Mouse (Mus musculus) hindbrain, embryonic 12.5 days (tissue): Measurements from ENCODE around the gene Olfr815. TPM values are rescaled to one million over a fixed set of nuclear protein-coding genes. Genes with fewer than 3 reads are reported as not detected.
"Not testable (repeated sequence)": the region's sequence is repeated elsewhere in the genome, so short reads cannot be mapped to it uniquely, and the experiment has no call there.

ENCODE experiments used
- ATAC-seq: fragments of 200-750 bp; cut with Nextera tagmentation; 2 replicates; pipeline ENCODE4 v1.8.0; 2017; ENCODE audit warnings: moderate TSS enrichment; ENCODE audit not compliant: low FRiP score
- H3K27ac ChIP-seq: fragments of 300-500 bp; sonication (generic); 2 replicates; pipeline ENCODE4 v1.5.1; 2016; ENCODE audit warnings: mild to moderate bottlenecking
- H3K27me3 ChIP-seq: fragments of 300-500 bp; sonication (generic); 2 replicates; pipeline ENCODE4 v1.6.1; 2016; ENCODE audit warnings: mild to moderate bottlenecking
- H3K36me3 ChIP-seq: fragments of 300-500 bp; sonication (generic); 2 replicates; pipeline ENCODE4 v1.6.1; 2016; ENCODE audit warnings: mild to moderate bottlenecking
- H3K4me1 ChIP-seq: fragments of 300-500 bp; sonication (generic); 2 replicates; pipeline ENCODE4 v1.6.1; 2016
- H3K4me2 ChIP-seq: fragments of 300-500 bp; sonication (generic); replicated peaks from 2 replicates; pipeline ENCODE4 v1.6.1; 2016; ENCODE audit warnings: mild to moderate bottlenecking
- H3K4me3 ChIP-seq: fragments of 300-500 bp; sonication (generic); 2 replicates; pipeline ENCODE4 v1.5.1; 2016; ENCODE audit warnings: mild to moderate bottlenecking
- H3K9ac ChIP-seq: fragments of 300-500 bp; sonication (generic); 2 replicates; pipeline ENCODE4 v1.6.1; 2016; ENCODE audit warnings: mild to moderate bottlenecking, moderate library complexity
- H3K9me3 ChIP-seq: fragments of 300-500 bp; sonication (generic); replicated peaks from 2 replicates; pipeline ENCODE4 v1.6.1; 2016; ENCODE audit warnings: mild to moderate bottlenecking
- WGBS: fragments of 180-500 bp; shearing (Covaris S2); methylation state at CpG from one replicate; pipeline ENCODE4 v1.1.7; 2016; 5-methylcytosine and 5-hydroxymethylcytosine counted together
- polyA plus RNA-seq: library from polyadenylated mRNA; unstranded; fragments of >200 nt; fragmentation: Nextera tagmentation; extraction: Ambion mirVana; gene quantifications from 2 replicates; pipeline ENCODE4 v1.2.1, GENCODE M21; 2016

Gene Olfr815
- polyA plus RNA-seq = not detected in 2 replicates

DNA sequence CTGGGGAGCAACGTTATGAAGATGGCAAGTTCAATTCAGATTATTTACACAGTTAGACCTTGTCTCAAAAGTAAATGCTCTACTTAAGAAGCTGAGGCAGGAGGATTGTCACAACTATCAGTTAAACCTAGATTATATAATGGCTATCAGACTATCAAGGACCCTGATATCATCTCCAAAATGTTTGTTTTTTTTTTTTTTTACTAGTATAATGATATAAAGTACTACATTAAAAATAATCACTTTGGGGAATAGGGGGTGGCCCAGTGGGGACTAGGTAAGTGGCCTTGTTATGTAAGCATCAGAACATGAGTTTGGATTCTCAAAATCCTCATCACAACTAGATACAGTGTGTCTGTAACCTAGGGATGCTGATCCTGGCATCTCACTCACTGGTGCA is at the start of gene Olfr815:
Gene Olfr815 (minus strand): TSS at position 101 of the 400 bp plus-strand sequence.
- H3K4me3 ChIP-seq, ATAC-seq, H3K9ac ChIP-seq, H3K36me3 ChIP-seq, H3K27ac ChIP-seq, H3K9me3 ChIP-seq, H3K4me1 ChIP-seq, H3K4me2 ChIP-seq, H3K27me3 ChIP-seq: not testable (repeated sequence)
- WGBS = 67% methylated on average over 1 of the region's 1 CpGs

DNA sequence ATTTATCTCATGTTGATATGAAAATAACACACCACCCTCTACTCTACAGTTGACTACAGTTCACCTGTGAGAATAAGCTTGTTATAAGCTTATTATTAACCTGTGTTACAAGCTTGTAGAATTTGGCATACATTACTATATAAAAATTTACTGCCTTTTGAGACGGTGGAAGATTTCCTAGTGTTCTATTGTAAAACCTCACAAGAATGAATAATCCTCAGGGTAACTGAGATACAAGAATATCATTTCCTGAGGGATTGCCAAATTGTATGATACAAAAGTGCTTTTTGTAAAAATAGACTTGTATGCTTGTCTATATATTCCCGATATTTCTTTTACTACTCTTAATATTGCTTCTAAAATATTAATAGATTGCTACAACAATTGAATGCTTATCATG is 43.3 kb upstream of the Olfr815 start, which contains the start of gene Olfr818:
Gene Olfr818 (minus strand): TSS at position 101 of the 400 bp plus-strand sequence.
- no peak for ATAC-seq
- no peak within 1 kb of the TSS for H3K9ac ChIP-seq
- H3K27me3 ChIP-seq = no peaks in the 10 kb centered on the region
- 92% methylated on average over 2 of the region's 2 CpGs for WGBS
- no peaks in the 10 kb centered on the region for H3K4me1 ChIP-seq
- H3K4me3 ChIP-seq = no peak within 1 kb of the TSS
- H3K36me3 ChIP-seq = no peaks in the 10 kb centered on the region
- no peaks in the 10 kb centered on the region for H3K9me3 ChIP-seq
- H3K4me2 ChIP-seq = no peak within 1 kb of the TSS
- H3K27ac ChIP-seq = no peak within 1 kb of the TSS

DNA sequence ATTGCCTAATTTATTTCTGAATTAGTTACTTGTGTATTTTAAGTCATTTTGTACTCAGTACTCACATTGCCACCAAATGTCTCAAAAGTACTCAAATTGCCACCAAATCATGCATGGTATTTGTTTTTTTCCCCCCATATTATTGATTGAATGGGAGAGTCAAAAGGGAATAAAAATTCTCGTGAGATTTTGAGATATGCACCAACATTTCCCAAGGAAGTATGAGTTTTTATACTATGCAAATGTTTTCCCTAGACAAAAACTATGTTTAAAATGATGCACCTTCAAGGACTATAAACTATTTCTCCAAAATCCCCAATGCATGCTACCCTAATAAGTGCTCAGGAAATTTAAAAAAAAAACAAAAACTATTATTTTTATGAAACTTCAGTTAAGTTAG is 9.8 kb upstream of the Olfr815 start, which contains the start of gene Olfr816:
Gene Olfr816 (minus strand): TSS at position 101 of the 400 bp plus-strand sequence.
- no peak for ATAC-seq
- Histone ChIP-seq H3K4me3 (no peak within 1 kb of the TSS), H3K27me3 (no peaks in the 10 kb centered on the region), H3K36me3 (no peaks in the 10 kb centered on the region), H3K27ac (no peak within 1 kb of the TSS), H3K9ac (no peak within 1 kb of the TSS), H3K4me2 (no peak within 1 kb of the TSS), H3K4me1 (no peaks in the 10 kb centered on the region), H3K9me3 (no peaks in the 10 kb centered on the region)
- 78% methylated on average over 1 of the region's 1 CpGs for WGBS

DNA sequence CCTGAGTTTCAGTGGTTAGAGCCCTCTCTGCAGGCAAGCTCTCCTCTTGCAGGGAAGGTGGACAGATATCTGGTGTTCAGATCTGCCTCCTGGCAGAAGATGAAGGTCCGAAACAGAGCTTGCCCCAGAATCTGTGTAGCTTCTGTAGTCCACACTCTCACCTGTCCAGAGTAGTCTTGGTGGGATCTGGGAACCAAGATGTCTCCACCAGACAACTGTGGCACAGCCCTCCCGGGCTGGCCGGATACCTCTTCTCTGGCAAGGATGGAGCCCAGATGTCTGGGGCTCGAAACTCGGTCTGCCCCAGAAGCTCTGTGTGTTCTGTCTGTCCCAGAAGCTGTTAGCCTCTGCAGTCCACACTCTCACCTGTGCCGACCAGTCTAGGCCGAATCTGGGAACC is 19.7 kb downstream of the Olfr815 start:
- Histone ChIP-seq H3K4me3 (no peak overlapping the region), H3K9me3 (no peaks in the 10 kb centered on the region), H3K4me1 (no peaks in the 10 kb centered on the region), H3K36me3 (no peaks in the 10 kb centered on the region), H3K9ac (no peak overlapping the region), H3K27ac (no peak overlapping the region), H3K4me2 (no peak overlapping the region), H3K27me3 (no peaks in the 10 kb centered on the region)
- WGBS = 91% methylated on average over 7 of the region's 7 CpGs
- ATAC-seq = no peak

DNA sequence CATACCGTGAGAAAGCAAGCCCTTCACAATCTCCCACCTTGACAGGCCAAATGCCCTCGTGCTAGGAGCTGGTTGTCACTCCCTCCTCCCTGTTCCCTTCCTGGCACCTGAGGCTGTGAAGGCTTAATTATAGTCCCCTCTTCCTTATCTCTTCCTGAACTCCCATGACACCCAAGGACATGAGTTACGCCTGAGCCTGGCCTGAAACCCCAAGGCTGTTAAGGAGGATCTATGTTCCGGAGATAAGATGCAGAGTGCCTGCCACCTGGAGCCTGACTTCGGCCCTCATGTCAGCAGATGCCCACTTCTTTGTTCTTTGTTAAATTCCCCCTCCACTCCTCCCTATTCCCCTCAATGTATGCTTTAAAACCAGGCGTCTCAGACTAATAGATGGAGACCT is 20.2 kb downstream of the Olfr815 start:
- not testable (repeated sequence) for H3K9ac ChIP-seq, H3K4me2 ChIP-seq, H3K4me3 ChIP-seq, H3K36me3 ChIP-seq, H3K27me3 ChIP-seq, H3K4me1 ChIP-seq, H3K9me3 ChIP-seq, ATAC-seq, H3K27ac ChIP-seq
- 83% methylated on average over 6 of the region's 6 CpGs for WGBS

DNA sequence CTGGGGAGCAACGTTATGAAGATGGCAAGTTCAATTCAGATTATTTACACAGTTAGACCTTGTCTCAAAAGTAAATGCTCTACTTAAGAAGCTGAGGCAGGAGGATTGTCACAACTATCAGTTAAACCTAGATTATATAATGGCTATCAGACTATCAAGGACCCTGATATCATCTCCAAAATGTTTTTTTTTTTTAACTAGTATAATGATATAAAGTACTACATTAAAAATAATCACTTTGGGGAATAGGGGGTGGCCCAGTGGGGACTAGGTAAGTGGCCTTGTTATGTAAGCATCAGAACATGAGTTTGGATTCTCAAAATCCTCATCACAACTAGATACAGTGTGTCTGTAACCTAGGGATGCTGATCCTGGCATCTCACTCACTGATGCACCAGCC is 25.9 kb downstream of the Olfr815 start, which contains the start of gene Olfr814:
Gene Olfr814 (minus strand): TSS at position 101 of the 400 bp plus-strand sequence.
- H3K4me1 ChIP-seq, H3K9ac ChIP-seq, H3K36me3 ChIP-seq, H3K9me3 ChIP-seq, H3K4me2 ChIP-seq, H3K27ac ChIP-seq, H3K4me3 ChIP-seq, ATAC-seq, H3K27me3 ChIP-seq: not testable (repeated sequence)
- 64% methylated on average over 1 of the region's 1 CpGs for WGBS

DNA sequence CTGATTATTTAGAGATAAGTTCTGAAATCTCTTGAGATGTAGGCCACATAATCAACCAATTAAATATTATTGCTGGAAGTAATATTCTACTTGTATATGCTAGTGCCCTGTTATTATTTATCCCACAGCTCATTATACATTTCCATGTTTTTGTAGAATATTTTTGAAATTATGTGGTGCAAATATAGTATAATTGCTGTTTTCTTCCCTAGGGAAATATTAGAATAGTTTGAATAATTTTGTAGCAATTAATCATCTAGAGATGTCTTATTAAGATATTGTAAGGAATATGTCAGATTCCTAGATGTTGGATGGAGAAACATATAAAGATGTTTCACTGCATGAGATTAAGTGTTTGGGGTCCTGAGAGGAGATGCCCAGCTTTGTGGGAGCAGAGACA is 50.6 kb downstream of the Olfr815 start, which contains the start of gene Olfr813:
Gene Olfr813 (plus strand): TSS at position 301 of the 400 bp plus-strand sequence.
- Histone ChIP-seq H3K4me2 (no peak within 1 kb of the TSS), H3K9me3 (no peaks in the 10 kb centered on the region), H3K27ac (no peak within 1 kb of the TSS), H3K4me3 (no peak within 1 kb of the TSS), H3K36me3 (no peaks in the 10 kb centered on the region), H3K4me1 (no peaks in the 10 kb centered on the region), H3K27me3 (no peaks in the 10 kb centered on the region), H3K9ac (no peak within 1 kb of the TSS)
- no peak for ATAC-seq

Other genes starting within 250 kb of the Olfr815 start
- gene Olfr800, start 248.2 kb downstream of the Olfr815 start, polyA plus RNA-seq = not detected in 2 replicates
- not detected in 2 replicates for gene Olfr801, start 232.0 kb downstream of the Olfr815 start, polyA plus RNA-seq
- 0.04 TPM in 1 of 2 replicates, not detected in the other for gene Olfr802, start 217.7 kb downstream of the Olfr815 start, polyA plus RNA-seq
- gene Olfr803, start 211.6 kb downstream of the Olfr815 start, polyA plus RNA-seq = not detected in 2 replicates
- not detected in 2 replicates for gene Olfr804, start 202.7 kb downstream of the Olfr815 start, polyA plus RNA-seq
- not detected in 2 replicates for gene Olfr805, start 176.5 kb downstream of the Olfr815 start, polyA plus RNA-seq
- gene Olfr806, start 163.9 kb downstream of the Olfr815 start, polyA plus RNA-seq = not detected in 2 replicates
- gene Olfr807, start 148.1 kb downstream of the Olfr815 start, polyA plus RNA-seq = not detected in 2 replicates
- not detected in 2 replicates for gene Olfr808, start 140.4 kb downstream of the Olfr815 start, polyA plus RNA-seq
- not detected in 2 replicates for gene Olfr809, start 131.2 kb downstream of the Olfr815 start, polyA plus RNA-seq
- not detected in 2 replicates for gene Olfr810, start 111.0 kb downstream of the Olfr815 start, polyA plus RNA-seq
- gene Olfr811, start 101.5 kb downstream of the Olfr815 start, polyA plus RNA-seq = not detected in 2 replicates
- gene Olfr812, start 59.8 kb downstream of the Olfr815 start, polyA plus RNA-seq = not detected in 2 replicates
- not detected in 2 replicates for gene Olfr813, start 50.5 kb downstream of the Olfr815 start, polyA plus RNA-seq
- gene Olfr814, start 26.0 kb downstream of the Olfr815 start, polyA plus RNA-seq = not detected in 2 replicates
- gene Olfr816, start 9.7 kb upstream of the Olfr815 start, polyA plus RNA-seq = not detected in 2 replicates
- gene Olfr818, start 43.2 kb upstream of the Olfr815 start, polyA plus RNA-seq = not detected in 2 replicates
- gene Olfr819, start 61.4 kb upstream of the Olfr815 start, polyA plus RNA-seq = not detected in 2 replicates
- not detected in 2 replicates for gene Olfr247, start 70.3 kb upstream of the Olfr815 start, polyA plus RNA-seq
- not detected in 2 replicates for gene Gm10310, start 79.2 kb upstream of the Olfr815 start, polyA plus RNA-seq
- not detected in 2 replicates for gene Olfr820, start 106.8 kb upstream of the Olfr815 start, polyA plus RNA-seq
- gene Olfr821, start 124.5 kb upstream of the Olfr815 start, polyA plus RNA-seq = not detected in 2 replicates
- not detected in 2 replicates for gene Olfr822, start 165.3 kb upstream of the Olfr815 start, polyA plus RNA-seq
- not detected in 2 replicates for gene Olfr823, start 209.5 kb upstream of the Olfr815 start, polyA plus RNA-seq
- not detected in 2 replicates for gene Olfr824, start 224.1 kb upstream of the Olfr815 start, polyA plus RNA-seq